In the genomic region with DNA sequence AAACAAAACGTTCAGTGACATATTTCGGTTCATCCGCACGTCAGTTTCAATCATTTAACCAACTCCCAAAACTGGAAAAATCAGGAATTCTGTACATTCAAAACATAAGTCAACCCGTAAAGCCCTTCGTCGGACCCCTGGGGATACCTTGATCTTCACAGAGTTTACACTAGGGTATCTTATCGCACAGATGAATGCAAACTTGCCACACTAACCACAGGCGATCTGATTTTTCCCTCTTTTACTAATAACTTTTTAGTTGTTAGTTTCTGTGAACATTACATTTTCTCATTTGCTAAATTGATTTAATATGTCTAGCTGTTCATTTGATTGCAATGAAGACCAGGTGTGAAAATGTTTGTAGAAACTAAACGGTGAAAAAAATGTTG, we compare ENCODE assay signal across 9 mouse cellular contexts. TPM values are rescaled to one million over a fixed set of nuclear protein-coding genes. Genes with fewer than 3 reads are reported as not detected.
DNase-seq lines count a peak whose midpoint lies in the region; ATAC-seq and TF ChIP-seq lines count a peak whose summit lies in the region.
"Had no signal": no experiment of that assay in that cellular context is flagged by ENCODE, and none has a peak within 500 bp of the region (broad histone marks: within the 10 kb centered on the region; RNA-seq: fewer than 3 reads in every experiment).

No protein-coding gene starts in this region.

- TF ChIP-seq POLR2A in cortical plate, adult 2 months (IDR thresholded peaks at IDR 0.05; ENCODE audit: extremely low read depth, insufficient read depth, low read length), result no peak

- TF ChIP-seq CTCF in cortical plate, adult 2 months (IDR thresholded peaks at IDR 0.05; ENCODE audit: extremely low read depth, insufficient read depth, low read length), result no peak
- TF ChIP-seq CTCF in hindbrain, postnatal 0 days (IDR thresholded peaks at IDR 0.05; ENCODE audit: low read depth), result no peak
- no peak for TF ChIP-seq CTCF in midbrain, postnatal 0 days (IDR thresholded peaks at IDR 0.05)

- 0 out of 2 replicates have a peak overlapping the region, but pooled peaks have one; percentile 91 for H3K27ac ChIP-seq in kidney, embryonic 16.5 days (ENCODE audit: low read length)
- no peak overlapping the region for H3K27ac ChIP-seq in cortical plate, adult 2 months (ENCODE audit: insufficient read depth, low read length)
- no peak overlapping the region for H3K27ac ChIP-seq in hindbrain, postnatal 0 days
- H3K27ac ChIP-seq in midbrain, postnatal 0 days (ENCODE audit: low read depth, low read length), result no peak overlapping the region

- H3K36me3 ChIP-seq in kidney, embryonic 16.5 days (ENCODE audit: insufficient read depth, low read length), result peaks cover 12% of the 10 kb centered on the region
- H3K36me3 ChIP-seq in hindbrain, postnatal 0 days (ENCODE audit: insufficient read depth, low read length), result peaks cover 7% of the 10 kb centered on the region; the same call in 1 of the 2 replicates
- H3K36me3 ChIP-seq in midbrain, postnatal 0 days (ENCODE audit: insufficient read depth, low read length), result peaks cover 11% of the 10 kb centered on the region

- no peaks in the 10 kb centered on the region for H3K27me3 ChIP-seq in kidney, embryonic 16.5 days (ENCODE audit: insufficient read depth, low read length)
- no peaks in the 10 kb centered on the region for H3K27me3 ChIP-seq in hindbrain, postnatal 0 days (ENCODE audit: insufficient read depth, low read length)
- no peaks in the 10 kb centered on the region for H3K27me3 ChIP-seq in midbrain, postnatal 0 days (ENCODE audit: insufficient read depth, low read length)

- H3K9me3 ChIP-seq in kidney, embryonic 16.5 days (ENCODE audit: low read length), result no peaks in the 10 kb centered on the region
- H3K9me3 ChIP-seq in hindbrain, postnatal 0 days (ENCODE audit: low read length), result no peaks in the 10 kb centered on the region
- no peaks in the 10 kb centered on the region for H3K9me3 ChIP-seq in midbrain, postnatal 0 days (ENCODE audit: low read length)

- H3K4me1 ChIP-seq in kidney, embryonic 16.5 days (ENCODE audit: insufficient read depth, low read length), result peaks cover 6% of the 10 kb centered on the region
- H3K4me1 ChIP-seq in cortical plate, adult 2 months (ENCODE audit: control insufficient read depth, insufficient read depth, low read length), result no peaks in the 10 kb centered on the region; the same call in 1 of the 2 replicates
- H3K4me1 ChIP-seq in hindbrain, postnatal 0 days (ENCODE audit: insufficient read depth, low read length), result no peaks in the 10 kb centered on the region
- no peaks in the 10 kb centered on the region for H3K4me1 ChIP-seq in midbrain, postnatal 0 days (ENCODE audit: insufficient read depth, low read length)

- H3K9ac ChIP-seq in kidney, embryonic 16.5 days (replicated peaks; ENCODE audit: low read length), result peak overlapping the region; percentile 88
- peak overlapping the region; percentile 66 for H3K9ac ChIP-seq in hindbrain, postnatal 0 days (replicated peaks; ENCODE audit: low read length)
- H3K9ac ChIP-seq in midbrain, postnatal 0 days (replicated peaks; ENCODE audit: low read length, poor library complexity, severe bottlenecking), result peak overlapping the region; percentile 62

- DNase-seq in kidney, adult 8-10 months, result no peak
- peak; percentile 2 for DNase-seq in hindbrain, postnatal 0 days (ENCODE audit: low spot score)
- DNase-seq in midbrain, postnatal 0 days (ENCODE audit: low spot score), result no peak
- no peak for DNase-seq in left cerebral cortex, adult 11 months (ENCODE audit: low spot score)
- no peak for DNase-seq in thymus, postnatal 14 days
- DNase-seq in spleen, postnatal 4 days (ENCODE audit: low spot score in 2 of 2), result no peak
- DNase-seq: layer of hippocampus, adult 9-11 months had no signal

- no peak for ATAC-seq in kidney, embryonic 16.5 days (ENCODE audit: low FRiP score, low TSS enrichment)
- no peak for ATAC-seq in hindbrain, postnatal 0 days
- no peak for ATAC-seq in midbrain, postnatal 0 days (ENCODE audit: low FRiP score)

- WGBS in kidney, embryonic 16.5 days, result 8% methylated on average over 10 of the region's 10 CpGs
- WGBS in hindbrain, postnatal 0 days, result 9% methylated on average over 10 of the region's 10 CpGs
- 9% methylated on average over 10 of the region's 10 CpGs for WGBS in midbrain, postnatal 0 days

- peak overlapping the region; percentile 78 for H3K4me2 ChIP-seq in kidney, embryonic 16.5 days (replicated peaks; ENCODE audit: low read depth, low read length)
- H3K4me2 ChIP-seq in hindbrain, postnatal 0 days (ENCODE audit: low read depth, low read length), result peak overlapping the region; percentile 81
- peak overlapping the region; percentile 84 for H3K4me2 ChIP-seq in midbrain, postnatal 0 days (ENCODE audit: low read depth, low read length, poor library complexity, severe bottlenecking)

- peak overlapping the region; percentile 96 for H3K4me3 ChIP-seq in kidney, embryonic 16.5 days (ENCODE audit: low read length)
- H3K4me3 ChIP-seq in cortical plate, adult 2 months (ENCODE audit: insufficient read depth, low read length), result peak overlapping the region; percentile 68
- peak overlapping the region; percentile 94 for H3K4me3 ChIP-seq in hindbrain, postnatal 0 days (ENCODE audit: low read length)
- H3K4me3 ChIP-seq in midbrain, postnatal 0 days (ENCODE audit: low read depth, low read length), result peak overlapping the region; percentile 91

RNA-seq across cellular contexts. Expression of a gene that starts 0.8 kb away (rescaled TPM):
- 17.9 and 23.0 TPM in 2 replicates for polyA plus RNA-seq in kidney, embryonic 16.5 days (2015; fragmentation: Nextera tagmentation; extraction: Ambion mirVana)
- polyA plus RNA-seq in cortical plate, adult 2 months (2012; rRNA removed), result 4.7 and 5.3 TPM in 2 replicates
- 7.0 and 7.7 TPM in 2 replicates for total RNA-seq in hindbrain, postnatal 0 days (2014; rRNA removed)
- polyA plus RNA-seq in hindbrain, postnatal 0 days (2015; fragmentation: Nextera tagmentation; extraction: Ambion mirVana), result 9.6 and 10.0 TPM in 2 replicates
- total RNA-seq in midbrain, postnatal 0 days (2014; rRNA removed), result 5.3 and 6.6 TPM in 2 replicates
- polyA plus RNA-seq in midbrain, postnatal 0 days (2015; fragmentation: Nextera tagmentation; extraction: Ambion mirVana), result 7.2 and 9.2 TPM in 2 replicates

RNA-seq across cellular contexts. Expression of a gene that starts 18.8 kb away (rescaled TPM):
- 22.5 and 28.1 TPM in 2 replicates for polyA plus RNA-seq in kidney, embryonic 16.5 days (2015; fragmentation: Nextera tagmentation; extraction: Ambion mirVana)
- 19.5 and 22.9 TPM in 2 replicates for polyA plus RNA-seq in cortical plate, adult 2 months (2012; rRNA removed)
- 5.1 and 7.2 TPM in 2 replicates for total RNA-seq in hindbrain, postnatal 0 days (2014; rRNA removed)
- 19.6 and 19.9 TPM in 2 replicates for polyA plus RNA-seq in hindbrain, postnatal 0 days (2015; fragmentation: Nextera tagmentation; extraction: Ambion mirVana)
- 12.2 and 14.0 TPM in 2 replicates for total RNA-seq in midbrain, postnatal 0 days (2014; rRNA removed)
- 22.1 and 23.4 TPM in 2 replicates for polyA plus RNA-seq in midbrain, postnatal 0 days (2015; fragmentation: Nextera tagmentation; extraction: Ambion mirVana)

RNA-seq across cellular contexts. Expression of a gene that starts 32.8 kb away (rescaled TPM):
- 0.35 and 0.59 TPM in 2 replicates for polyA plus RNA-seq in kidney, embryonic 16.5 days (2015; fragmentation: Nextera tagmentation; extraction: Ambion mirVana)
- polyA plus RNA-seq in cortical plate, adult 2 months (2012; rRNA removed), result 0.19 and 0.32 TPM in 2 replicates
- total RNA-seq in hindbrain, postnatal 0 days (2014; rRNA removed), result 0.05 TPM in 1 of 2 replicates, not detected in the other
- 0.30 and 0.33 TPM in 2 replicates for polyA plus RNA-seq in hindbrain, postnatal 0 days (2015; fragmentation: Nextera tagmentation; extraction: Ambion mirVana)
- total RNA-seq in midbrain, postnatal 0 days (2014; rRNA removed), result not detected in 2 replicates
- polyA plus RNA-seq in midbrain, postnatal 0 days (2015; fragmentation: Nextera tagmentation; extraction: Ambion mirVana), result 0.22 and 0.23 TPM in 2 replicates
